22 mouse cellular contexts compared by ENCODE assay signal in genomic region chr1:185655021-185655420, GRCm38 (mm10).
A peak's percentile ranks its signal among the peaks of the same experiment; 100 is the strongest.
DNase-seq lines count a peak whose midpoint lies in the region; ATAC-seq and TF ChIP-seq lines count a peak whose summit lies in the region.
"Had no signal": no experiment of that assay in that cellular context is flagged by ENCODE, and none has a peak within 500 bp of the region (broad histone marks: within the 10 kb centered on the region; RNA-seq: fewer than 3 reads in every experiment).

No protein-coding gene starts in this region.

- no peak overlapping the region for H3K4me3 ChIP-seq in hindbrain, embryonic 12.5 days
- H3K4me3 ChIP-seq in kidney, adult 2 months (ENCODE audit: insufficient read depth, low read depth, low read length) = no peak overlapping the region
- H3K4me3 ChIP-seq in hindbrain, embryonic 11.5 days (ENCODE audit: low read depth, low read length) = no peak overlapping the region
- H3K4me3 ChIP-seq: embryonic facial prominence, embryonic 15.5 days; erythroblast, embryonic 14.5 days; forebrain, embryonic 10.5 days; forebrain, embryonic 15.5 days; heart, adult 2 months; heart, embryonic 15.5 days; hindbrain, embryonic 10.5 days had no signal

- no peaks in the 10 kb centered on the region for H3K9me3 ChIP-seq in hindbrain, embryonic 12.5 days (replicated peaks)
- no peaks in the 10 kb centered on the region for H3K9me3 ChIP-seq in hindbrain, embryonic 11.5 days (ENCODE audit: control insufficient read depth, low read length)
- H3K9me3 ChIP-seq: embryonic facial prominence, embryonic 15.5 days; forebrain, embryonic 10.5 days; forebrain, embryonic 15.5 days; heart, embryonic 15.5 days; hindbrain, embryonic 10.5 days had no signal

- TF ChIP-seq CTCF in kidney, adult 2 months (conservative IDR thresholded peaks at IDR 0.05; ENCODE audit: insufficient read depth, insufficient read length, low read depth, low read length) = no peak

- H3K4me2 ChIP-seq in hindbrain, embryonic 12.5 days (replicated peaks) = no peak overlapping the region
- H3K4me2 ChIP-seq in hindbrain, embryonic 11.5 days (replicated peaks; ENCODE audit: low read depth, low read length) = no peak overlapping the region
- H3K4me2 ChIP-seq: embryonic facial prominence, embryonic 15.5 days; forebrain, embryonic 15.5 days; heart, embryonic 11.5 days; heart, embryonic 15.5 days had no signal

- no peak for TF ChIP-seq POLR2A in kidney, adult 2 months (IDR thresholded peaks at IDR 0.05; ENCODE audit: low read depth, low read length)

- 79% methylated on average over 7 of the region's 7 CpGs for WGBS in hindbrain, embryonic 12.5 days
- 94% methylated on average over 7 of the region's 7 CpGs for WGBS in kidney, adult 2 months
- 85% methylated on average over 7 of the region's 7 CpGs for WGBS in hindbrain, embryonic 11.5 days

- ATAC-seq in hindbrain, embryonic 12.5 days (ENCODE audit: low FRiP score) = no peak
- ATAC-seq in hindbrain, embryonic 11.5 days (ENCODE audit: low FRiP score) = no peak
- ATAC-seq: forebrain, embryonic 15.5 days; hindbrain, embryonic 16.5 days; inflammation-experienced regulatory T-cells, adult 6 months had no signal

- peak; percentile 67 for DNase-seq in adrenal gland, adult 2 months
- no peak for DNase-seq in adrenal gland, postnatal 4 days (ENCODE audit: low spot score in 2 of 2)
- DNase-seq in Muller cell, postnatal 12 days (ENCODE audit: inconsistent ontology term) = peak; percentile 49
- DNase-seq in adrenal gland, postnatal 25 days = peak; percentile 18
- DNase-seq in kidney, adult 2 months = no peak
- DNase-seq in hindbrain, embryonic 11.5 days (ENCODE audit: low spot score) = no peak
- DNase-seq: cerebellum, adult 11 months; cerebellum, adult 8-10 months; cerebellum, postnatal 14 days; embryo, embryonic 11 days; heart, adult 2 months had no signal

- H3K27ac ChIP-seq in hindbrain, embryonic 12.5 days = no peak overlapping the region
- no peak overlapping the region for H3K27ac ChIP-seq in kidney, adult 2 months (ENCODE audit: insufficient read depth, low read depth, low read length)
- no peak overlapping the region for H3K27ac ChIP-seq in hindbrain, embryonic 11.5 days (ENCODE audit: low read depth, low read length)
- H3K27ac ChIP-seq: embryonic facial prominence, embryonic 15.5 days; forebrain, embryonic 10.5 days; forebrain, embryonic 15.5 days; heart, adult 2 months; heart, embryonic 15.5 days; hindbrain, embryonic 10.5 days had no signal

- no peaks in the 10 kb centered on the region for H3K36me3 ChIP-seq in hindbrain, embryonic 12.5 days
- no peaks in the 10 kb centered on the region for H3K36me3 ChIP-seq in kidney, adult 2 months (ENCODE audit: control insufficient read depth, insufficient read depth, low read length)
- no peaks in the 10 kb centered on the region for H3K36me3 ChIP-seq in hindbrain, embryonic 11.5 days (ENCODE audit: control insufficient read depth, insufficient read depth, low read length)
- H3K36me3 ChIP-seq: embryonic facial prominence, embryonic 15.5 days; forebrain, embryonic 10.5 days; forebrain, embryonic 15.5 days; heart, embryonic 15.5 days; hindbrain, embryonic 10.5 days had no signal

- H3K4me1 ChIP-seq in hindbrain, embryonic 12.5 days = no peaks in the 10 kb centered on the region
- no peaks in the 10 kb centered on the region for H3K4me1 ChIP-seq in kidney, adult 2 months (ENCODE audit: control insufficient read depth, insufficient read depth, low read length)
- no peaks in the 10 kb centered on the region for H3K4me1 ChIP-seq in hindbrain, embryonic 11.5 days (replicated peaks; ENCODE audit: control insufficient read depth, insufficient read depth, low read length)
- H3K4me1 ChIP-seq: embryonic facial prominence, embryonic 15.5 days; forebrain, embryonic 10.5 days; heart, embryonic 15.5 days; hindbrain, embryonic 10.5 days had no signal

- H3K27me3 ChIP-seq in hindbrain, embryonic 12.5 days = no peaks in the 10 kb centered on the region
- no peaks in the 10 kb centered on the region for H3K27me3 ChIP-seq in kidney, adult 2 months (replicated peaks; ENCODE audit: control insufficient read depth, insufficient read depth, low read length)
- no peaks in the 10 kb centered on the region for H3K27me3 ChIP-seq in hindbrain, embryonic 11.5 days (ENCODE audit: control insufficient read depth, insufficient read depth, low read length)
- H3K27me3 ChIP-seq: CH12.LX; embryonic facial prominence, embryonic 15.5 days; forebrain, embryonic 15.5 days; heart, embryonic 15.5 days had no signal

- H3K9ac ChIP-seq in hindbrain, embryonic 12.5 days = no peak overlapping the region
- H3K9ac ChIP-seq in hindbrain, embryonic 11.5 days (ENCODE audit: low read depth, low read length) = no peak overlapping the region
- H3K9ac ChIP-seq: embryonic facial prominence, embryonic 15.5 days; forebrain, embryonic 15.5 days; heart, embryonic 15.5 days had no signal

Comparison
In these comparisons a context has a peak if more than half of its experiments do, and no peak if none do; other contexts are left out.
1. DNase-seq: peak in adrenal gland, adult 2 months (single experiment), Muller cell, postnatal 12 days (single experiment) and adrenal gland, postnatal 25 days (single experiment); none in adrenal gland, postnatal 4 days (0 of 2), kidney, adult 2 months (single experiment) and hindbrain, embryonic 11.5 days (single experiment).